Mouse (Mus musculus): ENCODE measurements at regions not wholly inside any gene's neighbourhood (a gene's known extent, or its start where the extent isn't known, plus 50 kb on each side); places are given as distances from the start of the nearest gene placed in this dataset.

DNA sequence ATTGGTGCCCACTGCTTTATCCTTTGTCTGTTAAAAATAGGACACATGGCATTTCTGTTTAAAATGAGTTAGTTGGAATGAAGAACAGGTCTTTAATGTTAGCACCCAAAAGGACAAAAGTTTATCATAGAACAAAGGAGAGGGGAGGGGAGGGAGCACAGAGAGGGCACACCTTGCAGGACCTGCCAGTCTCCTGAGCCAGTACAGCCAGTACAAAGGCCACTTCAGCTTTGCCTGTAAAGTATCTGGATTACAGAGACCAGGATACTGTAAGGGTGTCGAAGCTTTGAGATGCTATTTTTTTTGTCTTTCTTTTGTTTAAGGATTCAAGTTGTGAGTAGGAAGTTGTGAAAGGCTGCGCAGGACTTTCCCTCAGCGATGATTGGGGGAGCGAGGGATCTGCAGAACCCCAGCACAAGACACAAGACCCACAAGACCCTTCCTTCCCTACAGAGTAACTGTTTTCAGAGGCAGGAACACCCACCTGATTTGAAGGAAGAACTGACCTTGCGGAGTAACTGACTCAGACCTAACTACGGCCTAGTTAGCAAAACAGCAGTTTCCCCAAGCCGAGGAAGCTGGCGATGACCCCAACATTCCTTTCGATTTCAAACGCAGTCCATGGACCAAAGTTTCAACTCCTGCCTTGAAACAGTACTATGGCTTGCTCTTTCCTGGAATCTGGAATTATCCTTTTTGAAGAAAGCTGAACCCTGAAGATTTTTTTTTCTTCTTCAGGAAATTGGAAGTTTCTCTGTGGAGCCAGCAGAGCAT lies 178.1 kb downstream of the Efnb2 start:
- no peak for DNase-seq

GRCm38 (mm10) chr8:8477456-8477855 lies 183.6 kb downstream of the Efnb2 start:
- no peak for DNase-seq

- no peak for DNase-seq
Measured at GRCm38 (mm10) chr8:8468552-8468951, 192.5 kb downstream of the Efnb2 start.

DNA sequence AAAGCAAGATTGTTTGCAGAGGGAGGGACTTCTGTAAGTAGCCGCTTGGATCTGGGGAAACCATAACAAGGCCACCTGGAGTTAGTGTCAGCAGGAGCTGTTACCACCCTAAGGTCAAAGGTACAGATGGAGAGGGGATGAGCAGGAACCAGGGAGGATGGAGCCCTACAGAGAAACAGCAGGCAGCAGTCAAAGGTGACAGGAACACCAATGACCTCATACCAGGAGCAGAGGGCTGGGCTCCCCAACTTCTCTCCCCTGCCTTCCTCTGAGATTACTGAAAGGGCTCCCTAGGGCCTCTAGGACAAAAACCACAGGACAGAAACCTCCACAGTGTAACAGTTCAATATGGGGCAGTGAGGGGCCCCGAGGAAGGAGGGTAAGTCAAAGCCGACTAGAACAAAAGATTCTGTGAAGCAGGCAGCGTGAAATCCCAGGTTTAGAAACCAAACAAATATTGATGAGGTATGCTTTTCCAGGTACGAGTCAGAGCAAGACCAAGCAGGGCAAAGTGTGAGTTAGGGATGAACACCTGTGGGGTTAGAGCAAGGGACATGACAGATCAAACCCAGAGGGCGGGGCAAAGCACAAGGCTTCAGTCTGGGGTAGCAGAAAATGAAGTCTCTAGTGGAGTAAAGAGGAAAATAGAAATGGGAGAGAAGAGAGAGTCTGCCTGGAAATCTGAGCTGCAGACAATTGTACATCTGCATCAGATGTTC lies 194.4 kb downstream of the Efnb2 start:
- no peak for DNase-seq

- no peak for DNase-seq
Measured at GRCm38 (mm10) chr8:8462455-8462854, 198.6 kb downstream of the Efnb2 start.

DNA sequence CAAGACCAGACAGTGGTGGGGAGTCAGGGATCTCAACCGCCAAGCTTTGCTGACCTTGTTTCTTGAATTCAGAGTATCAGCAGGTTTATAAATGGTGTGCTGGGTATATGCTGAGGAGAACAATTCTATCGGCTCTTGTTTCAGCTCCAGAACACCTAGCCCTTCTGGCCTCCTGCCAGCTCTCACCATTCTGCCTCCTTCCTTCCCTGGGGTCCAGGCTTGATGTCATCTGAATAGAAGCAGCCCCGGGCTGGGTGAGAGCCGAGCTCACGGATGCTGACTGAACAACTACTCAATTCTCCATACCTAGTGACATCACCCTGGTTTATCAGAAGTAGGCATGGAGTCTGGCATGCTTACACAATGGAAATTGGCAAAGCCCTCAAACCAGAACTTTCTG lies 203.5 kb downstream of the Efnb2 start:
- no peak for DNase-seq

GRCm38 (mm10) chr8:8453944-8454343 lies 207.1 kb downstream of the Efnb2 start:
- DNase-seq, result no peak

DNA sequence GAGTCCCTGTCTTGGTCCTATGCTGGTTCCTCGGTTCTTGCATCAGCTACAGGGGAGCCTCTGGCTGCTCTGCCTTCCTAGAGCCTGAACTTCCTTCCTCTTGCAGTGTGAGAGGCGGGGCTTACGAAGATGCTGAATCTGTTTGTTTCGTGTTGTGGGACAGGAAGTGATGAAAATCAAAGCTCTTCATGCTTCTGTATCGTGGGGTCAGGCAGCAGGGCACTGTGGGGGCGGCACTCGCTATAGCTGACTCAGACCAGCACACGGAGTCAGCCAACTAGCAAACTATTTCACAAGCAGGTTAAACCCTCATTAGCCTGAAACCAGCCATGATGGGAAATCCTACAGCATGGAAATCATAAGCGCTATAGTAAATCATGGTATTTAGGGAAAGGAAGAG lies 208.8 kb downstream of the Efnb2 start:
- peak in 1 of 2 experiments; percentile 2 for DNase-seq

DNA sequence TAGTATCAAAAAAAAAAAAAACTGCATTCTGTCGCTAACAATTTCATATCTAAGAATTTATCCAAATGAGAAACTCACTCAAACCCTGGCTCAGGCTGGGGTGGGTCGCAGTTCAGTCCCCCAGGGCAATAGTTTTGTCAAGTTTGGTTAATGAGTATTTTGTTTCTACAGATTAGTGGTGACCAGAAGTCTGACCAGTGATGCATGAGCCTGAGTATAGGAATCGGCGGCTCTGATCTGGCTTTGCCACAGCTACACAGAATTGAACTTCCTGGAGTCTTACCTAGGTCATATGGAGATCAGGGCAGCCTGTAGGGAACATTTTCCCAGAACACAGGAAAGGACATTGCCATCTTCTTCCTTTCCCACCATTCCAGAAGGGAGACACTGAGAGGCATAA lies 212.1 kb downstream of the Efnb2 start:
- no peak for DNase-seq

DNA sequence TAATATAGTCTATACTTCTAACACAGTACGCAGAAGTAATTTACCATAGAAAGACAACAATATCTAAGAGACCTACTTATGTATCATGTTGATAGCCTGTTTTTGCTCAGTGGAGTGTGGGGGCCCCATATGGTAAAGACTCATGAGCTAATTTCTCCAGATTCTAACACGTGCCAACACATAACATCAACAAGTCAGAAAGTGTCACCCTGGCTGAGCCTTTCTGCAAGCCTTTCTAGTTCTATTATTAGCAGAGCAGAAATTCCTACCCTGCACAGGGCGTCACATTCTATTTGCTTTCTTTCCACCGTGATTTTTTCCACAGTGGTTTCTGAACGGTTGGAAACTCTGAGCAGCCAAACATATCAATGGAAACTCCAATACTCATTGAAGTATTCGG lies 219.5 kb downstream of the Efnb2 start:
- DNase-seq, result no peak

DNA sequence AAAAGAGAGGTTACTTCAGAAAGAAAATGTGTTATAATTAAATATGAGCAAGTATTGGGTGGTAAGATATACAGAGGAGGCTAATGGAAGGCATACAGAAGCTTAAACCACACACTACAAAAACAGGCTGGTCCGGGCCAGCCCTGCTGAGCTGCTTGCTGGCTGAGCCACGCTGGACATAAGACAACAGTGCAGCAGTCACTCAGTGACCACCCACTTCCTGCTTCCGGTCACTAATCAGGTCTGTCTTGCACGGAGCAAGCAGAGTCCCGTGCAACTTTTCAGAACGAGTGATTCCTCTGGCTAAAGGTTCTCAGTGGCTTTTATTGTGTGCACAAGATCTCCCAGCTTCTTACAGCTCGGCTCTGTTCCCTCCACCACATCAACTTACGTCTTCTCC lies 220.1 kb downstream of the Efnb2 start:
- DNase-seq, result no peak

GRCm38 (mm10) chr8:8426201-8426600 lies 234.8 kb downstream of the Efnb2 start:
- DNase-seq, result no peak

DNA sequence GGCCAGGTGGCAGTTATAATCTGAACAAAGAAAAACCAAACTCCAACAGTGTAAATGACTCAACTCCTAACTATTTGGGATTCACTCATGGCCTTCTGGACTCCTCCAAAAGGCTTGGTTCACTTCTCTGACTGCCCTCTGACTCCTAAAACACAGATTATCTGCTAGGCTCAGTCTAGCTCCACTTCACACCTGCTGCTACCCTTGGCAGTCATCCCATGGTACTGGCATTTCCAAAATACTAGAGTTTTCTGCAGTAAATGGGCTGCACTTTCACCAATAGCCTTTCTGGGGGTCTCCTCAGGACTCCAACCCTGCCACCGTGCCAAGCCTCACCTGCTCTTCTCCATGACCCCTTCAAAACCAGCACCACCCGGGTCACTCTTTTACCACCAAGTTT lies 237.6 kb downstream of the Efnb2 start:
- DNase-seq, result no peak

GRCm38 (mm10) chr8:8421713-8422112 lies 239.3 kb downstream of the Efnb2 start:
- DNase-seq, result no peak

DNA sequence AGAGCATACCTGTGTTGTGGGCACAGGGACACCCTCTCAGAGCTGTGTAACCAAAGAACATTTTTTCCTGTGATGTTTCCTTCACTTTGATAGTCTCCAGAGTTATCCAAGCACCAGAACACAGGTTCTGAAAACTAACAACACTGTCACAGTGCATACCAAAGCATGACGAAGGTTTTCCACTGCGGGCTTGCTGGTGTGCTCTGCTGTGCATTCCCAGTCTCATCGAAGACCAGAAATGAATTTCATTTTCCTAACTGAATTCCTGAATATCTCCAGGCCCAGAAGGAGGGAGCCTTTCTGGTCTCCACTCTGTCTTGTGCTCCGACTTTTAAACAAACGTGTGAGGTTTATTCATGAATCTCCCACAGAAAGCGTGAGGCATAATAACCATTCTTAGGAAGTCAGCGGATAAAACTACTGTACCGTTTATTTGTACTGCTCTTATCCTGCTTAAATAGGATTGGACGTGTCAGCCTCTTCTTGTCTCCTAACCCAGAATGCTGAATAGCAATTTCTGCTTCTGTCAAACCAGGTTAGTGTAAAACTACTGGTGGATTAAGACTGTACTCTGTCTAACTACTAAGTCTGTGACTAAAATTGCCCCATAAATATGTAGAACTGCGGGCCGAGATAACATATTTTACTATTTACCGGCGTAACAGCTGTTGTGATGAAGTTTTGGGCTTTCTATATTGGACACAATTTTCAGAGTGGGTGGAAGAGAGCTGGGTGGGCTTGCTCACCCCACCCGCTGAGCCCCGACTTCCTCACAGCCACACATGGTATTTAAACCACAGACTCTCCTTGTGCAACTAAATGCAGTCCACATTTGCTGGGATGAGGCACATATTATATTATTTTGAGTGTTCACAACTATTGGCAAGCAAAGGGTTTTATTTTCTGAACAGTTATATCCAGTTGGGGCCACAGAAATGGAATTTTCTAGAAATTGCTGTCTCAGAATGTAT lies 241.4 kb downstream of the Efnb2 start:
- DNase-seq, result no peak

GRCm38 (mm10) chr8:8418929-8419328 lies 242.1 kb downstream of the Efnb2 start:
- no peak for DNase-seq

- DNase-seq, result no peak
Measured at GRCm38 (mm10) chr8:8418525-8418924, 242.5 kb downstream of the Efnb2 start.

DNA sequence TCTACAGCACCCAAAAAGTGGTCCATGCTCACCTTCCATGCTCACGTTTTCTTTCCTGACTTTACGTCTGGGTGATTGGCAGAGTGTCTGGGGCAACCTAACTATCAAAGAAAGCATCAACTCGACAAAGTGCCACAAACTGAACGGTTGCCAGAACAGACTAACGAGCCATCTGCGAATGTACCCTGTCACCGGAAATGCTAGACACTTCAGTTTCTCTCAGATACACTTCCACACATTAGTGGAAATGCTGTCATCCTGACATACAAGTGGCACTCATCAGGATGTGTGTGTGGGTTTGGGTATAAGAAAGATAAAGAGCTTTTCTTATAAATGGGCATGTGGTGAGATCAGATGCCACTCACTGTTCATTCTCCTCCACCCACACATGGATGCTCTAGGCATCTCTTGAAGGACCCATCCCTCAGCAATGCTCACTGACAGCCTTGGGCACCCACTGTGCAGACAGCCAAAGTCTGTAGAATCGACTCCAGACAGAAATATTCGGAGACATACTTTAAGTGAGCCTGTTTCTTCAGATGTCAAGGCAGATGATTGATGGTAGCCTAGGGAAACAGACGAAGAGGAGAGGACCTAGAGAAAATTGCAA lies 244.8 kb downstream of the Efnb2 start:
- DNase-seq, result no peak

DNA sequence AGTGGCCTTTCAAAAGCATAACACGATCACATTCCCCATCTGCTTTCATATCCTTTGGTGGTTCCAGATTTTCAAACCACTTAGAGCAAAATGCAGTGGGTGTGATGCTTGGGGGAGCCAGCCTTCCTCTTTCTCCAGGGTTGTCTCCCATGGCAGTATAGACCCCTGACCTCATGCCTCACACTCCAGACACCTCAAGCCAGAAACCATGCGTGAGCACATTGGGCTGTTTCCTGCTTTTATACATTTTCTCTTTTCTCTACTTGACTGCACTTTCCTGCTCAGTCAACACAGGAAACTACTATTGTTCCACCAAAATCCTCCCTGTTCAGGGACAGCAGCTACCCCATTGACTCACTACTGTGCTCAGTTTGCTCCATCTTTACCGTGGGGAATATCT lies 253.7 kb downstream of the Efnb2 start:
- DNase-seq, result no peak

- no peak for DNase-seq
Measured at GRCm38 (mm10) chr8:8403410-8403809, 257.6 kb downstream of the Efnb2 start.

- no peak for DNase-seq
Measured at GRCm38 (mm10) chr8:8392303-8392702, 268.7 kb downstream of the Efnb2 start.

DNA sequence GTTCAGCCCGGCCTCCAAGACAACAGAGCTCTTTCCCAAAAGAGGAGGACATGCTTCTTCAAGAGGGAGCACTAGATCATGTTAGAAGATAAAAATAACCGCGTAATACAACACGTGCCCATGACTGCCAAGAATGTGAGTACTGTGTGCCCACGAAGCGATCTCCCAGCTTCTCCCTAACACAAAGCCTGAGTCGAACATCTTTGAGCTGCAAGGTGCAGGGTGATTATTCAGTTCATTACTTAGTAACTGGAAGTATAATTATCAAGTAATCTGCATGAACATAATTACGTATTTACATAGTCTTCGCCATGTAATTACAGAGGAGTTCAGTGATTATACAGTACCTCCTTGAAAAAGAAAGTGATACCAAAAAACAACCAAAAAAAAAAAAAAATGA lies 269.7 kb downstream of the Efnb2 start:
- no peak for DNase-seq

GRCm38 (mm10) chr8:8378248-8378647 lies 282.8 kb downstream of the Efnb2 start:
- no peak for DNase-seq

Measured in thymus, adult 18-20 months (tissue).